Mouse (Mus musculus) R1 (cell line): ENCODE data around the gene Rbm8a2.

Source experiments
- DNase-seq: peaks from one replicate; pipeline ENCODE4 v3.0.0-alpha.2; 2018; ENCODE audit warnings: low read depth, low spot score

Gene Rbm8a2

DNA sequence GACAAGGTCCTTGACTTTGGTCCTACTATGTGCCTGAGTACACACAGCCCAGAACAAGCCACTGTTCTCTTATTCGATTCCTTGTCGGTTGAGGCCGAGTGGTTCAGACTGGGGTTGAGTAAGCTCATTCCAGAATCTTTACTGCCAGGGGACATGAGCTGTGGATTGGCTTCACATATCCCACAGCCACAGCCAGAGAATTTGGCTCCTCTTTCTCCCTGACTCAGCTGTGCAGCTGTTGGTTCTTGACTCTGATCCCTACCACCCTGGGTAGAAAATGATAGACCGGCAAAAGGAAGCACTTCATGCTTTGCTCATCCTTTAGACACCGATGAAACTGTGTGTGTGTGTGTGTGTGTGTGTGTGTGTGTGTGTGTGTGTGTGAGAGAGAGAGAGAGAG lies 47.5 kb downstream of the Rbm8a2 start:
- no peak for DNase-seq
